Comparison of ENCODE assay signal across 21 mouse cellular contexts in the genomic region with DNA sequence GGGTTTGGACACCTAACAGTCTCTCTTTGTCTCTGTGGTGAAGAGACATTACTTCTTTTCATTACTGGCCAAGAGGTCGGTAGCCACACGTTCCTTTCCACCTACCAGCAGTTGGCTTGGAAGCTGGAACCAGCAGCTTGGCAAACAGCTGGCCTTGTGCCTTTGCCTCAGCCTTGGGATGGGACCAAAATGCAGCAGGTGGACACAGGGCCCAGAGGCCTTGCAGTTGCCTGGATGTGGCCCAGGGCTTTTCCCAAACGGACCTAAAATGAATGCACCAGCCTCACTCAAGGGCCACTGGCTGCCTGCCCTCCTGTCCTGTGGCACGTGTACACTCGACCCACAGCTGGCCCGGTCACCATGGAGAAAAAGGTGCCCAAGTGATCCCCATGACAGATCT. TPM values are rescaled to one million over a fixed set of nuclear protein-coding genes. Genes with fewer than 3 reads are reported as not detected.
DNase-seq lines count a peak whose midpoint lies in the region; ATAC-seq and TF ChIP-seq lines count a peak whose summit lies in the region.
"Had no signal": no experiment of that assay in that cellular context is flagged by ENCODE, and none has a peak within 500 bp of the region (broad histone marks: within the 10 kb centered on the region; RNA-seq: fewer than 3 reads in every experiment).

No protein-coding gene starts in this region.

- TF ChIP-seq POLR2A in lung, adult 2 months (IDR thresholded peaks at IDR 0.05; ENCODE audit: borderline replicate concordance, extremely low read depth, low read depth, low read length), result no peak
- TF ChIP-seq POLR2A in myocyte (IDR thresholded peaks at IDR 0.05; ENCODE audit: insufficient read length, low read depth), result no peak

- no peak overlapping the region for H3ac ChIP-seq in myocyte (ENCODE audit: control insufficient read depth, insufficient read length)

- 0 out of 2 replicates have a peak overlapping the region, but pooled peaks have one; percentile 14 for H3K9ac ChIP-seq in intestine, embryonic 16.5 days (ENCODE audit: low read depth, low read length)
- H3K9ac ChIP-seq in intestine, embryonic 15.5 days, result no peak overlapping the region
- H3K9ac ChIP-seq in kidney, embryonic 16.5 days (replicated peaks; ENCODE audit: low read length), result no peak overlapping the region
- H3K9ac ChIP-seq: forebrain, embryonic 13.5 days; hindbrain, embryonic 12.5 days; hindbrain, embryonic 15.5 days had no signal

- no peak overlapping the region for H3K4me2 ChIP-seq in intestine, embryonic 16.5 days (ENCODE audit: low read depth, low read length)
- H3K4me2 ChIP-seq in intestine, embryonic 15.5 days (replicated peaks), result no peak overlapping the region
- H3K4me2 ChIP-seq in myocyte (ENCODE audit: low read depth), result no peak overlapping the region
- no peak overlapping the region for H3K4me2 ChIP-seq in kidney, embryonic 16.5 days (replicated peaks; ENCODE audit: low read depth, low read length)
- H3K4me2 ChIP-seq: forebrain, embryonic 13.5 days; heart, embryonic 11.5 days; hindbrain, embryonic 12.5 days; hindbrain, embryonic 15.5 days had no signal

- H3K9me3 ChIP-seq in intestine, embryonic 16.5 days (ENCODE audit: control insufficient read depth, low read length), result no peaks in the 10 kb centered on the region
- no peaks in the 10 kb centered on the region for H3K9me3 ChIP-seq in intestine, embryonic 15.5 days
- no peaks in the 10 kb centered on the region for H3K9me3 ChIP-seq in kidney, embryonic 16.5 days (ENCODE audit: low read length)
- H3K9me3 ChIP-seq: forebrain, embryonic 10.5 days; forebrain, embryonic 13.5 days; hindbrain, embryonic 12.5 days; hindbrain, embryonic 15.5 days had no signal

- ATAC-seq in intestine, embryonic 16.5 days, result no peak
- no peak for ATAC-seq in intestine, embryonic 15.5 days
- no peak for ATAC-seq in kidney, embryonic 16.5 days (ENCODE audit: low FRiP score, low TSS enrichment)
- ATAC-seq: CD4-positive, CD25-positive, alpha-beta regulatory T cell, adult 4 months; forebrain, embryonic 13.5 days; forebrain, embryonic 16.5 days had no signal

- no peaks in the 10 kb centered on the region for H3K79me2 ChIP-seq in myocyte (ENCODE audit: control insufficient read depth, insufficient read depth)

- no peak overlapping the region for H3K27ac ChIP-seq in intestine, embryonic 16.5 days (ENCODE audit: low read length)
- H3K27ac ChIP-seq in intestine, embryonic 15.5 days, result no peak overlapping the region
- no peak overlapping the region for H3K27ac ChIP-seq in kidney, embryonic 16.5 days (ENCODE audit: low read length)
- H3K27ac ChIP-seq: forebrain, embryonic 10.5 days; forebrain, embryonic 13.5 days; hindbrain, embryonic 12.5 days; hindbrain, embryonic 15.5 days had no signal

- DNase-seq in adrenal gland, postnatal 14 days, result peak; percentile 75
- no peak for DNase-seq in adrenal gland, adult 18-20 months (ENCODE audit: low spot score in 2 of 2)
- DNase-seq in lung, postnatal 36 days, result peak; percentile 41
- no peak for DNase-seq in lung, adult 2 months
- DNase-seq: cerebellum, adult 18-20 months; cerebellum, adult 9-10 months; cerebellum, postnatal 14 days; gastrocnemius, postnatal 36 days; heart, adult 11 months had no signal

- no peaks in the 10 kb centered on the region for H3K27me3 ChIP-seq in intestine, embryonic 16.5 days (replicated peaks; ENCODE audit: control insufficient read depth, insufficient read depth, low read length)
- no peaks in the 10 kb centered on the region for H3K27me3 ChIP-seq in intestine, embryonic 15.5 days (replicated peaks)
- H3K27me3 ChIP-seq in myocyte (ENCODE audit: control insufficient read depth, insufficient read depth, insufficient read length), result peaks cover 32% of the 10 kb centered on the region
- no peaks in the 10 kb centered on the region for H3K27me3 ChIP-seq in kidney, embryonic 16.5 days (ENCODE audit: insufficient read depth, low read length)
- H3K27me3 ChIP-seq: forebrain, embryonic 13.5 days; hindbrain, embryonic 12.5 days; hindbrain, embryonic 15.5 days had no signal

- no peak for TF ChIP-seq CTCF in lung, adult 2 months (IDR thresholded peaks at IDR 0.05; ENCODE audit: insufficient read depth, low read length)

- H3K4me1 ChIP-seq in intestine, embryonic 16.5 days (ENCODE audit: control insufficient read depth, insufficient read depth, low read length), result no peaks in the 10 kb centered on the region
- H3K4me1 ChIP-seq in intestine, embryonic 15.5 days (replicated peaks), result no peaks in the 10 kb centered on the region
- H3K4me1 ChIP-seq in lung, adult 2 months (ENCODE audit: control insufficient read depth, insufficient read depth, low read length), result no peaks in the 10 kb centered on the region
- no peaks in the 10 kb centered on the region for H3K4me1 ChIP-seq in kidney, embryonic 16.5 days (ENCODE audit: insufficient read depth, low read length)
- H3K4me1 ChIP-seq: forebrain, embryonic 10.5 days; forebrain, embryonic 13.5 days; hindbrain, embryonic 12.5 days; hindbrain, embryonic 15.5 days had no signal

- H3K36me3 ChIP-seq in intestine, embryonic 16.5 days (ENCODE audit: control insufficient read depth, insufficient read depth, low read length), result no peaks in the 10 kb centered on the region
- no peaks in the 10 kb centered on the region for H3K36me3 ChIP-seq in intestine, embryonic 15.5 days
- no peaks in the 10 kb centered on the region for H3K36me3 ChIP-seq in myocyte (ENCODE audit: control insufficient read depth, insufficient read depth)
- H3K36me3 ChIP-seq in kidney, embryonic 16.5 days (ENCODE audit: insufficient read depth, low read length), result no peaks in the 10 kb centered on the region
- H3K36me3 ChIP-seq: forebrain, embryonic 10.5 days; hindbrain, embryonic 12.5 days; hindbrain, embryonic 15.5 days had no signal

- H3K4me3 ChIP-seq in intestine, embryonic 16.5 days (ENCODE audit: low read length), result no peak overlapping the region
- no peak overlapping the region for H3K4me3 ChIP-seq in intestine, embryonic 15.5 days (replicated peaks)
- no peak overlapping the region for H3K4me3 ChIP-seq in lung, adult 2 months (replicated peaks; ENCODE audit: extremely low read depth, low read depth, low read length)
- no peak overlapping the region for H3K4me3 ChIP-seq in myocyte
- H3K4me3 ChIP-seq in kidney, embryonic 16.5 days (ENCODE audit: low read length), result no peak overlapping the region
- H3K4me3 ChIP-seq: forebrain, embryonic 10.5 days; forebrain, embryonic 13.5 days; hindbrain, embryonic 12.5 days; hindbrain, embryonic 15.5 days had no signal

- 80% methylated on average over 6 of the region's 6 CpGs for WGBS in intestine, embryonic 16.5 days
- WGBS in intestine, embryonic 15.5 days, result 85% methylated on average over 6 of the region's 6 CpGs
- WGBS in lung, adult 2 months, result 70% methylated on average over 6 of the region's 6 CpGs
- WGBS in kidney, embryonic 16.5 days, result 79% methylated on average over 6 of the region's 6 CpGs

TF ChIP-seq in myocyte, 11 proteins besides CTCF, POLR2A, EP300 and RAD21 (continues in another document):
- no peak for TF ChIP-seq MAX (IDR thresholded peaks at IDR 0.05; ENCODE audit: low read depth)
- no peak for TF ChIP-seq E2F4 (IDR thresholded peaks at IDR 0.05; ENCODE audit: insufficient read depth)
- no peak for TF ChIP-seq CEBPB (IDR thresholded peaks at IDR 0.05; ENCODE audit: insufficient read depth, poor library complexity, severe bottlenecking)
- peak in 2 of 3 experiments; percentile 51 to 68 for TF ChIP-seq MYOD1 (IDR thresholded peaks at IDR 0.05; ENCODE audit: control insufficient read depth in 1 of 3, insufficient read length in 2 of 3, low read depth in 2 of 3)
- TF ChIP-seq POLR2AphosphoS2 (IDR thresholded peaks at IDR 0.05; ENCODE audit: insufficient read length, low read depth), result no peak
- no peak for TF ChIP-seq SRF (IDR thresholded peaks at IDR 0.05; ENCODE audit: control insufficient read depth, insufficient read length, low read depth)
- peak in 2 of 3 experiments; percentile 40 to 75 for TF ChIP-seq MYOG (IDR thresholded peaks at IDR 0.05; ENCODE audit: control insufficient read depth in 1 of 3, insufficient read depth in 1 of 3, insufficient read length in 2 of 3, low read depth in 2 of 3)

RNA-seq across cellular contexts. Expression of a gene that starts 23.2 kb away (rescaled TPM):
- total RNA-seq in adrenal gland, postnatal 14 days (2021), result 23.7 and 29.2 TPM in 2 replicates
- total RNA-seq in adrenal gland, adult 18-20 months (2021), result 10 to 100 TPM; 15.9 to 17.2 TPM
- polyA plus RNA-seq in intestine, embryonic 16.5 days (2015; fragmentation: Nextera tagmentation; extraction: Ambion mirVana), result 7.1 and 7.3 TPM in 2 replicates
- 6.3 and 6.6 TPM in 2 replicates for polyA plus RNA-seq in intestine, embryonic 15.5 days (2015; fragmentation: Nextera tagmentation; extraction: Ambion mirVana)
- polyA plus RNA-seq in lung, adult 2 months (2012; rRNA removed), result 17.9 and 21.8 TPM in 2 replicates
- 9.8 TPM for polyA plus RNA-seq in myocyte (2012; fragmentation: generic; extraction: Trizol)
- 8.2 and 8.3 TPM in 2 replicates for polyA plus RNA-seq in kidney, embryonic 16.5 days (2015; fragmentation: Nextera tagmentation; extraction: Ambion mirVana)
- total RNA-seq: hematopoietic stem cell, adult 5-6 weeks had no signal
- polyA plus RNA-seq: CD4-positive, CD25-positive, alpha-beta regulatory T cell, adult 4 months had no signal

RNA-seq across cellular contexts. Expression of a gene that starts 25.4 kb away (rescaled TPM):
- 12.1 and 12.4 TPM in 2 replicates for total RNA-seq in adrenal gland, postnatal 14 days (2021)
- total RNA-seq in adrenal gland, adult 18-20 months (2021), result 10 to 100 TPM in 1 of 2 experiments, 1 to 10 TPM in 1; 7.3 to 12.4 TPM
- polyA plus RNA-seq in intestine, embryonic 16.5 days (2015; fragmentation: Nextera tagmentation; extraction: Ambion mirVana), result 13.5 and 17.8 TPM in 2 replicates
- polyA plus RNA-seq in intestine, embryonic 15.5 days (2015; fragmentation: Nextera tagmentation; extraction: Ambion mirVana), result 13.1 and 14.7 TPM in 2 replicates
- polyA plus RNA-seq in lung, adult 2 months (2012; rRNA removed), result 12.9 and 17.0 TPM in 2 replicates
- polyA plus RNA-seq in myocyte (2012; fragmentation: generic; extraction: Trizol), result 5.1 TPM
- 6.1 and 7.5 TPM in 2 replicates for polyA plus RNA-seq in kidney, embryonic 16.5 days (2015; fragmentation: Nextera tagmentation; extraction: Ambion mirVana)

RNA-seq across cellular contexts. Expression of a gene that starts 32.3 kb away (rescaled TPM):
- total RNA-seq in adrenal gland, postnatal 14 days (2021), result 25.3 and 28.4 TPM in 2 replicates
- total RNA-seq in adrenal gland, adult 18-20 months (2021), result 10 to 100 TPM; 30.1 to 33.1 TPM
- polyA plus RNA-seq in intestine, embryonic 16.5 days (2015; fragmentation: Nextera tagmentation; extraction: Ambion mirVana), result 38.7 and 44.1 TPM in 2 replicates
- polyA plus RNA-seq in intestine, embryonic 15.5 days (2015; fragmentation: Nextera tagmentation; extraction: Ambion mirVana), result 39.7 and 44.3 TPM in 2 replicates
- 55.9 and 61.9 TPM in 2 replicates for polyA plus RNA-seq in lung, adult 2 months (2012; rRNA removed)
- polyA plus RNA-seq in myocyte (2012; fragmentation: generic; extraction: Trizol), result 33.7 TPM
- 30.6 and 30.9 TPM in 2 replicates for polyA plus RNA-seq in kidney, embryonic 16.5 days (2015; fragmentation: Nextera tagmentation; extraction: Ambion mirVana)

RNA-seq across cellular contexts. Expression of a gene that starts 49.3 kb away (rescaled TPM):
- 51.1 and 59.7 TPM in 2 replicates for total RNA-seq in adrenal gland, postnatal 14 days (2021)
- total RNA-seq in adrenal gland, adult 18-20 months (2021), result 100 to 1,000 TPM in 1 of 2 experiments, 10 to 100 TPM in 1; 92.6 to 128 TPM
- 226 and 234 TPM in 2 replicates for polyA plus RNA-seq in intestine, embryonic 16.5 days (2015; fragmentation: Nextera tagmentation; extraction: Ambion mirVana)
- polyA plus RNA-seq in intestine, embryonic 15.5 days (2015; fragmentation: Nextera tagmentation; extraction: Ambion mirVana), result 153 and 171 TPM in 2 replicates
- polyA plus RNA-seq in lung, adult 2 months (2012; rRNA removed), result 259 and 311 TPM in 2 replicates
- 16.4 TPM for polyA plus RNA-seq in myocyte (2012; fragmentation: generic; extraction: Trizol)
- polyA plus RNA-seq in kidney, embryonic 16.5 days (2015; fragmentation: Nextera tagmentation; extraction: Ambion mirVana), result 14.9 and 18.1 TPM in 2 replicates

Comparison
In these comparisons a context has a peak if more than half of its experiments do, and no peak if none do; other contexts are left out.
1. DNase-seq: peak in adrenal gland, postnatal 14 days (single experiment) and lung, postnatal 36 days (single experiment); none in adrenal gland, adult 18-20 months (0 of 2) and lung, adult 2 months (single experiment).